Mouse (Mus musculus): ENCODE measurements at regions not wholly inside any gene's neighbourhood (a gene's known extent, or its start where the extent isn't known, plus 50 kb on each side); places are given as distances from the start of the nearest gene placed in this dataset.

GRCm38 (mm10) chr16:51650683-51651082 is 380.3 kb upstream of the Cblb start:
- TF ChIP-seq CTCF (IDR thresholded peaks at IDR 0.05) (no peak), EP300 (IDR thresholded peaks at IDR 0.05) (no peak)

All from lung, postnatal 0 days (tissue).